Mouse (Mus musculus): ENCODE measurements around the gene Copa.

GRCm38 (mm10) chr1:172063291-172064023 is 18.9 kb upstream of the Copa start:
- no peak for TF ChIP-seq POLR2A (IDR thresholded peaks at IDR 0.05; ENCODE audit: borderline replicate concordance, extremely low read depth, low read depth, low read length)
- TF ChIP-seq CTCF (IDR thresholded peaks at IDR 0.05; ENCODE audit: insufficient read depth, low read length): no peak
